Mouse (Mus musculus) heart, embryonic 15.5 days (tissue): Measurements from ENCODE around the gene Arfgef3. TPM values are rescaled to one million over a fixed set of nuclear protein-coding genes. Genes with fewer than 3 reads are reported as not detected.

ENCODE experiments used
- ATAC-seq: fragments of 200-750 bp; cut with Nextera tagmentation; replicated peaks from 2 replicates; pipeline ENCODE4 v1.8.0; 2017; ENCODE audit warnings: low read depth, moderate TSS enrichment; ENCODE audit not compliant: insufficient number of reproducible peaks, insufficient read depth, low FRiP score
- H3K27ac ChIP-seq: fragments of 300-500 bp; sonication (generic); 2 replicates; pipeline ENCODE4 v1.5.1; 2015; ENCODE audit warnings: mild to moderate bottlenecking, inconsistent platforms
- H3K27me3 ChIP-seq: fragments of 300-500 bp; sonication (generic); 2 replicates; pipeline ENCODE4 v1.6.1; 2015; ENCODE audit warnings: inconsistent platforms
- H3K36me3 ChIP-seq: fragments of 300-500 bp; sonication (generic); 2 replicates; pipeline ENCODE4 v1.6.1; 2015; ENCODE audit warnings: mild to moderate bottlenecking, inconsistent platforms
- H3K4me1 ChIP-seq: fragments of 300-500 bp; sonication (generic); replicated peaks from 2 replicates; pipeline ENCODE4 v1.6.1; 2015; ENCODE audit warnings: inconsistent platforms
- H3K4me2 ChIP-seq: fragments of 300-500 bp; sonication (generic); 2 replicates; pipeline ENCODE4 v1.6.1; 2015; ENCODE audit warnings: inconsistent platforms, mild to moderate bottlenecking, moderate library complexity
- H3K4me3 ChIP-seq: fragments of 300-500 bp; sonication (generic); 2 replicates; pipeline ENCODE4 v1.5.1; 2015; ENCODE audit warnings: mild to moderate bottlenecking, inconsistent platforms
- H3K9ac ChIP-seq: fragments of 300-500 bp; sonication (generic); 2 replicates; pipeline ENCODE4 v1.6.1; 2015; ENCODE audit warnings: mild to moderate bottlenecking, inconsistent platforms
- H3K9me3 ChIP-seq: fragments of 300-500 bp; sonication (generic); replicated peaks from 2 replicates; pipeline ENCODE4 v1.6.1; 2016; ENCODE audit warnings: inconsistent platforms
- WGBS: fragments of 180-500 bp; shearing (Covaris S2); methylation state at CpG from one replicate; pipeline ENCODE4 v1.1.7; 2015; ENCODE audit warnings: mixed read lengths; 5-methylcytosine and 5-hydroxymethylcytosine counted together
- polyA plus RNA-seq: library from polyadenylated mRNA; unstranded; fragments of >200 nt; fragmentation: Nextera tagmentation; extraction: Ambion mirVana; gene quantifications from 2 replicates; pipeline ENCODE4 v1.2.1, GENCODE M21; 2015

Arfgef3 gene
- polyA plus RNA-seq, 1 experiment from 2014 or later = 0.29 TPM

GRCm38 (mm10) chr10:18728548-18728947 lies 15.2 kb downstream of the Arfgef3 start:
- Histone ChIP-seq H3K4me1 (no peaks in the 10 kb centered on the region), H3K4me3 (no peak overlapping the region), H3K9me3 (no peaks in the 10 kb centered on the region), H3K36me3 (no peaks in the 10 kb centered on the region), H3K9ac (no peak overlapping the region), H3K27ac (no peak overlapping the region), H3K4me2 (no peak overlapping the region), H3K27me3 (no peaks in the 10 kb centered on the region)
- 96% methylated on average over 1 of the region's 1 CpGs for whole genome bisulfite sequencing
- no peak for ATAC-seq

- no peak overlapping the region for H3K4me2 ChIP-seq
- 89% methylated on average over 4 of the region's 4 CpGs for WGBS
- H3K36me3 ChIP-seq = no peaks in the 10 kb centered on the region
- H3K27ac ChIP-seq = no peak overlapping the region
- H3K9me3 ChIP-seq = no peaks in the 10 kb centered on the region
- 0 out of 2 replicates have a peak, but pooled peaks cover 7% of the 10 kb centered on the region for H3K4me1 ChIP-seq
- no peak overlapping the region for H3K9ac ChIP-seq
- no peak overlapping the region for H3K4me3 ChIP-seq
- no peak for ATAC-seq
- no peaks in the 10 kb centered on the region for H3K27me3 ChIP-seq
Observed at GRCm38 (mm10) chr10:18711436-18711835, 32.3 kb downstream of the Arfgef3 start.

- no peak overlapping the region for H3K27ac ChIP-seq
- no peaks in the 10 kb centered on the region for H3K36me3 ChIP-seq
- no peaks in the 10 kb centered on the region for H3K9me3 ChIP-seq
- no peaks in the 10 kb centered on the region for H3K27me3 ChIP-seq
- 75% methylated on average over 6 of the region's 6 CpGs for WGBS
- H3K4me2 ChIP-seq = no peak overlapping the region
- no peak overlapping the region for H3K9ac ChIP-seq
- no peak overlapping the region for H3K4me3 ChIP-seq
- 0 out of 2 replicates have a peak, but pooled peaks cover 7% of the 10 kb centered on the region for H3K4me1 ChIP-seq
- ATAC-seq = no peak
Observed at GRCm38 (mm10) chr10:18710949-18711348, 32.8 kb downstream of the Arfgef3 start.

- no peak overlapping the region for H3K27ac ChIP-seq
- H3K4me3 ChIP-seq = no peak overlapping the region
- 0 out of 2 replicates have a peak, but pooled peaks cover 7% of the 10 kb centered on the region for H3K4me1 ChIP-seq
- 82% methylated on average over 2 of the region's 2 CpGs for WGBS
- H3K36me3 ChIP-seq = no peaks in the 10 kb centered on the region
- H3K9ac ChIP-seq = no peak overlapping the region
- no peaks in the 10 kb centered on the region for H3K9me3 ChIP-seq
- H3K4me2 ChIP-seq = no peak overlapping the region
- H3K27me3 ChIP-seq = no peaks in the 10 kb centered on the region
- no peak for ATAC-seq
Observed at GRCm38 (mm10) chr10:18709836-18710235, 33.9 kb downstream of the Arfgef3 start.

GRCm38 (mm10) chr10:18708641-18709040 lies 35.1 kb downstream of the Arfgef3 start:
- Histone ChIP-seq H3K4me1 (0 out of 2 replicates have a peak, but pooled peaks cover 7% of the 10 kb centered on the region), H3K27ac (no peak overlapping the region), H3K4me3 (no peak overlapping the region), H3K4me2 (no peak overlapping the region), H3K27me3 (no peaks in the 10 kb centered on the region), H3K9me3 (no peaks in the 10 kb centered on the region), H3K36me3 (no peaks in the 10 kb centered on the region), H3K9ac (no peak overlapping the region)
- no peak for ATAC-seq
- WGBS = 38% methylated on average over 1 of the region's 1 CpGs

- ATAC-seq = no peak
- Histone ChIP-seq H3K9ac (no peak overlapping the region), H3K4me2 (no peak overlapping the region), H3K27me3 (no peaks in the 10 kb centered on the region), H3K4me1 (peaks cover 12% of the 10 kb centered on the region), H3K27ac (no peak overlapping the region), H3K9me3 (no peaks in the 10 kb centered on the region), H3K36me3 (no peaks in the 10 kb centered on the region), H3K4me3 (no peak overlapping the region)
- 61% methylated on average over 4 of the region's 4 CpGs for WGBS
Observed at GRCm38 (mm10) chr10:18704393-18705120, 39.2 kb downstream of the Arfgef3 start.

DNA sequence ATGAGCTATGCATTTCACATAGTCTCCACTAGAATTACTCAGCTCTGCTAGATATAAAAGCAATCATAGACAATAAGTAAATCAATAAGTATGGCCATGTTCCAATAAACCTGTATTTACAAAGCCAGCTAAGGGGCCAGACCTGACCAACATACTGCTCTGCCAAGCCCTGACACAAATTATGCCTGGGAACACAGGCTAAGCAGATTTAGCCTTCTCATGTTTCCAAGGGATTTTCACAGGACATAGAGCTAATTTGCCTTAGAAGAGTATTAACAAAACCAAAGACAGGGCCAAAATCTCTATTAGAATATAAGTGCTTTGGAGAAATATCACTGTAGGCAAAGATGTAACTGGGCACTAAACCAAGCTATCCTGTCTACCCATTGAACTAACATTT lies 42.2 kb downstream of the Arfgef3 start:
- ATAC-seq = no peak
- Histone ChIP-seq H3K4me1 (peaks cover 5% of the 10 kb centered on the region), H3K9me3 (no peaks in the 10 kb centered on the region), H3K4me3 (no peak overlapping the region), H3K9ac (no peak overlapping the region), H3K27me3 (no peaks in the 10 kb centered on the region), H3K36me3 (no peaks in the 10 kb centered on the region), H3K4me2 (no peak overlapping the region), H3K27ac (no peak overlapping the region)

- Histone ChIP-seq H3K36me3 (no peaks in the 10 kb centered on the region), H3K9me3 (no peaks in the 10 kb centered on the region), H3K4me2 (no peak overlapping the region), H3K9ac (no peak overlapping the region), H3K4me3 (no peak overlapping the region), H3K27me3 (no peaks in the 10 kb centered on the region), H3K27ac (no peak overlapping the region), H3K4me1 (peaks cover 5% of the 10 kb centered on the region)
- no peak for ATAC-seq
- WGBS = 56% methylated on average over 2 of the region's 2 CpGs
Observed at GRCm38 (mm10) chr10:18700117-18700516, 43.6 kb downstream of the Arfgef3 start.

GRCm38 (mm10) chr10:18699151-18699550 lies 44.6 kb downstream of the Arfgef3 start:
- H3K27ac ChIP-seq = no peak overlapping the region
- H3K4me2 ChIP-seq = no peak overlapping the region
- H3K9ac ChIP-seq = no peak overlapping the region
- 87% methylated on average over 2 of the region's 2 CpGs for WGBS
- no peaks in the 10 kb centered on the region for H3K36me3 ChIP-seq
- no peaks in the 10 kb centered on the region for H3K27me3 ChIP-seq
- no peak overlapping the region for H3K4me3 ChIP-seq
- no peaks in the 10 kb centered on the region for H3K9me3 ChIP-seq
- no peak for ATAC-seq
- H3K4me1 ChIP-seq = peaks cover 5% of the 10 kb centered on the region

- H3K4me1 ChIP-seq = peaks cover 5% of the 10 kb centered on the region
- H3K4me2 ChIP-seq = no peak overlapping the region
- no peak overlapping the region for H3K27ac ChIP-seq
- no peaks in the 10 kb centered on the region for H3K9me3 ChIP-seq
- H3K4me3 ChIP-seq = no peak overlapping the region
- 57% methylated on average over 6 of the region's 6 CpGs for WGBS
- no peak for ATAC-seq
- no peaks in the 10 kb centered on the region for H3K36me3 ChIP-seq
- no peaks in the 10 kb centered on the region for H3K27me3 ChIP-seq
- no peak overlapping the region for H3K9ac ChIP-seq
Observed at GRCm38 (mm10) chr10:18696461-18696860, 47.3 kb downstream of the Arfgef3 start.

DNA sequence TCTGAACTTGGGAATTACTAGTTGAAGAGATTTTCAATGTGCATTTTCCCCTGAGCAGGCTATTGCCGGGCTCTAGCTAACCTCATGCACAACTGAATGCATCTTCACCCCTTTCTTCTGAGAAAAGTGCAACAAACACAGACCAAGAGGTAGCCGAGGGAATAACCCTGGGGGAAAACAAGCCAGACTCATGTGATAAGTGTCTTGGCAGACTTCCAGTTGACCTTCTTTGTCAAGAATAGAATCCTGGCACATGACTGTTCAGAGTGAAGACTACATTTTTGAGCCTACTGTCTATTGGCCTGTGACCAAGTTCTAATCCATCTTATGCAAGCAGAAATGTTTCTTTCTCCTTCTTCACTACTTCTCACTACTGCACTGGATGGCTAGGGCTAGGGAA lies 55.5 kb downstream of the Arfgef3 start:
- Histone ChIP-seq H3K4me3 (no peak overlapping the region), H3K27ac (peak overlapping the region; percentile 68; the same call in 1 of the 2 replicates), H3K4me2 (no peak overlapping the region), H3K9me3 (no peaks in the 10 kb centered on the region), H3K4me1 (peaks cover 9% of the 10 kb centered on the region), H3K27me3 (no peaks in the 10 kb centered on the region), H3K36me3 (no peaks in the 10 kb centered on the region), H3K9ac (no peak overlapping the region)
- ATAC-seq = no peak
- 17% methylated on average over 2 of the region's 2 CpGs for WGBS

- Histone ChIP-seq H3K4me1 (no peaks in the 10 kb centered on the region), H3K4me3 (no peak overlapping the region), H3K36me3 (no peaks in the 10 kb centered on the region), H3K9me3 (no peaks in the 10 kb centered on the region), H3K9ac (no peak overlapping the region), H3K27ac (no peak overlapping the region), H3K27me3 (no peaks in the 10 kb centered on the region), H3K4me2 (no peak overlapping the region)
- ATAC-seq = no peak
- 83% methylated on average over 2 of the region's 2 CpGs for WGBS
Observed at GRCm38 (mm10) chr10:18681385-18681954, 62.3 kb downstream of the Arfgef3 start.
